Mouse (Mus musculus): ENCODE measurements around the gene Ube2cbp.
A peak's percentile ranks its signal among the peaks of the same experiment; 100 is the strongest.

The Ube2cbp gene

DNA sequence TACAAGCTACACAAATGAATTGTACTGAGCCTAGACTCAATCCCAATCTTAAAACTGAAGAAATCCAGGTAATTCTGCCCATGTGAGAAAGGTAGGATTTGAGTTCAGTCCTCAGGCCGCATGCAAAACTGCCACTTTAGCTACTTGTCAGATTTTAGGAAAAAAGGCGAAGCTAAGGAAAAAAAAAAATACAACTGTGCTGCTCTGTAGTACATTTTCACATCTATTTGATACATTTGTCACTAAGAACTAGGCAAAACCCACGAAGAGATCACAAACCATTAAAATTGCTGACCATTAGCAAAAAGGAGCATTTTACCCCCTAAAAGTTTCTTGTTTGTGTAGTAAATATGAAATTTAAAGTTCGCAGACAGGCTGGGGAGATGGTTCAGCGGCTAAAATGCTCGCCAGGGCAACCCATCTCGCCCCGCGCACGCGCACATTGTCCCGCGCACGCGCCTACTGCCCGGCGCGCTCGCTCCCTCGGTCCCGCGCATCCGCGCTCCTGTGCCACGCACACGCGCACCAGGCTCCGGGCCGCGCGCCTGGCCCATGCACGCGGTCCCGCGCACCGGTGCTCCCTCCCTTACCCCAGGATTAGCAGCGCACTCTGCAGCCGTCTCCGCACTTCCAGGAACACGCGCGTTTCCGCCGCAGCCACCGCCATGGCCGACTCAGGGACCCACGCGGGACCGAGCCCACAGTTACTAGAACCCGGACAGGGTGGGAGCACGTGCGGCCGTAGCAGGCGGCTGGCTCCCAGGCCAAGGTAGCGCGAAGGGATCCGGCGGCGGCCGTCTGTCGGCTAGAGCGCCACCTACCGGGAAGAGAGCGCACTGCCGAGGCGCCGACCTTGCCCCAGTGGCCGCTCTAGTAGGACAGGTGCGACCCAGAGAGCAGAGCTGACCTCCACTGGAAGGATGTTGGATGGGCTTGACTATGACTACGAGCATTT lies at the start of gene Ube2cbp:
TSS of gene Ube2cbp (minus strand) at position 800 of the 955 bp plus-strand sequence.
- DNase-seq = peak; percentile 81 to 98

GRCm38 (mm10) chr9:86514390-86514789 lies 49.6 kb upstream of the Ube2cbp start:
- no peak for DNase-seq

- no peak for DNase-seq
These were observed 49.0 kb upstream of the Ube2cbp start for GRCm38 (mm10) chr9:86513733-86514132.

DNA sequence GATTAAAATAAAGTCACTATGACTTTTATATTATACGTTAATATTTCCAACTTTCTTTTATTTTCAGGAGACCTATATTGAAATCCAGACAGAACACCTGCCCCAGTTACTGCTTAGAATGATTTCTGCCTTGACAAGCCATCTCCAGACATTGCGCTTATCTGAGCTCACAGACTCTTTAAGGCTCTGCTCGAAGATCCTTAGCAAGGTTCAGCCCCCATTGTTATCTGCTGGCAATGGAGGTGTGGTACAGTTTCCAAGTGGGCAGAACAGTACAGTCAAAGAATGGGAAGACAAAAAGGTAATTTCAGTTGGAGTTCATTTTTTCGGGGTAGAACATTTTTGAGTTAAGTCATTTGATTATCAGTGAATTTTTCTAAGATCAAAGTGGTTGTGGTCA lies 42.7 kb upstream of the Ube2cbp start:
- DNase-seq = no peak

GRCm38 (mm10) chr9:86499083-86499482 lies 34.3 kb upstream of the Ube2cbp start:
- no peak for DNase-seq

- no peak for DNase-seq
These were observed 31.5 kb upstream of the Ube2cbp start for GRCm38 (mm10) chr9:86496261-86496660.

GRCm38 (mm10) chr9:86491740-86492139 lies 27.0 kb upstream of the Ube2cbp start:
- DNase-seq = peak in 1 of 2 experiments; percentile 16

DNA sequence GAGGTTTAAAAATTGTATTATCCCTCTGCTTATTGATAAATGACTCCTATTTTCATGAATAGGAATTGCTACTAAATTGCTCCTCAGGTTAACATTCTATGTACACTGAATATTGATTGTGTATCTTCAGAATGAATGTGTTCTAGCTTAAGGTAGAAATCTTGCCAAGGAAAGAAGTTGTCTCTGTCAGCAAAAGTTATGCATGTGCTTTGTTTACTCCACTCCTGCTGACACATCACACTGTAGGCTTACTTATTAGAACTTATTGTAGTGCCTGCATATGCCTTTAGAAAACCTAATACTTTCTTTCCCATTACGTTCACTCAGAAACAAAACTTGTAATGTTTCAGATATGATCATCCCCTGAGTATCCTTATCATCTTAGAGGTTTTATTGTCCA lies 17.5 kb upstream of the Ube2cbp start:
- DNase-seq = no peak

- no peak for DNase-seq
These were observed 13.8 kb upstream of the Ube2cbp start for GRCm38 (mm10) chr9:86478414-86479093.

- DNase-seq = no peak
These were observed 12.0 kb upstream of the Ube2cbp start for GRCm38 (mm10) chr9:86476763-86477162.

DNA sequence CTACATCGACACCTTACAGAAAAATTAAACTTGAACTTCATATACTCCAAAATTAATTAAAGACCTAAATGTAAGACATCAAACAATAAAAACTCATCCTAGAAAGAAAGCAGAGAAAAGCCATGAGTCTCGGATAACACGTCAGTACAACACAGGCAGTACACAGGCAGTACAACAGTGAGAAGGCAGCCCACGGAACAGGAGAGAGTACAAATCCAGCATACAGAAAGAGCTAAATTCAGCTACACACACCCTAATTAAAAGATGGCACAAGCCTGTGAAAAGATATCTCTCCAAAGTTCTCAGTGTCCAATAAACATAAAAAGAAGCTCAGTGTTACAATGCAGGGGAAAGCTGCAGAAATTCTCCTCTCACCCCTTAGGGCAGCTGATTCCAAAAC lies 11.2 kb upstream of the Ube2cbp start:
- DNase-seq = no peak

- DNase-seq = peak; percentile 91 to 97
These were observed 2.5 kb upstream of the Ube2cbp start, which contains the start of gene Dop1a for GRCm38 (mm10) chr9:86466990-86467870. Gene Dop1a, plus strand, starts transcription at chr9:86467154.

DNA sequence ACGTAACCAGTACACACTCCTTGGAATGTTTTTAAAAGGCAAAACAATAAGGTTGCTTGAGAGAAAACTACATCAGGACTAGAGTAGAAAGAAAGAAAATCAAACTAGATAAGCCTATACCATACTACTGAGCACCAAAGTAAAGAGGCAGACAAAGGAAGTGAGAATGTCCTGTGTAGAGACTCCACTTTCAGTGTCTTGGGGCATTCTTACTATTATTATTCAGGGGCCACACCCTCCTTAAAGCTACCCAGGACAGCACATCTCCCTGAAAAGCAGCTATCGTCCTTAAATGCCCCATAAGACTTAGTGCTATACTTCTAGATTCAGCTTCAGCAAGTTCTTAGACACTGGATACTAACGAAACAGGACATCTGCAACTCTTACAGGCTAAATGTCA lies 11.1 kb downstream of the Ube2cbp start:
- no peak for DNase-seq

GRCm38 (mm10) chr9:86451617-86452016 lies 13.1 kb downstream of the Ube2cbp start:
- peak; percentile 64 to 68 for DNase-seq

GRCm38 (mm10) chr9:86451094-86451493 lies 13.7 kb downstream of the Ube2cbp start:
- no peak for DNase-seq

- peak; percentile 86 to 92 for DNase-seq
These were observed 15.2 kb downstream of the Ube2cbp start for GRCm38 (mm10) chr9:86449581-86449980.

GRCm38 (mm10) chr9:86447431-86447830 lies 17.3 kb downstream of the Ube2cbp start:
- no peak for DNase-seq

DNA sequence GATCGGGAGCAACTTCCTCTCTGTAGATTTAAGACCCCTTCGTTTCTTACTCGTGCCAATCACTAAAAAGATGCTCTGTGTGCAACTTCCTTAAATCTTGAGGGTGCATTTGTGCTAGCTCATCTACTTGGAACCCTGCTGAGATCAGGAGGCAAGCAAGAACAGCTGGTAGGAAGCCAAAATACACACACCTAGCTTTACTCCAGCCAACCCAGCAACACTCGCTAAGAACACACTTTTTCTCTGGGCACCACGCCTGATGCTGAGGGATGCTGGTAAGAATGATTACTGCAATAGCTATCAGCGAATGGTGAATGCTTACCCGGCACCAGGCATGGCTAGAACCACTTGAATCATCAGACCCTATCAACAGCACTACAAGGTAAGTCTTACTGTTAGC lies 17.9 kb downstream of the Ube2cbp start:
- no peak for DNase-seq

DNA sequence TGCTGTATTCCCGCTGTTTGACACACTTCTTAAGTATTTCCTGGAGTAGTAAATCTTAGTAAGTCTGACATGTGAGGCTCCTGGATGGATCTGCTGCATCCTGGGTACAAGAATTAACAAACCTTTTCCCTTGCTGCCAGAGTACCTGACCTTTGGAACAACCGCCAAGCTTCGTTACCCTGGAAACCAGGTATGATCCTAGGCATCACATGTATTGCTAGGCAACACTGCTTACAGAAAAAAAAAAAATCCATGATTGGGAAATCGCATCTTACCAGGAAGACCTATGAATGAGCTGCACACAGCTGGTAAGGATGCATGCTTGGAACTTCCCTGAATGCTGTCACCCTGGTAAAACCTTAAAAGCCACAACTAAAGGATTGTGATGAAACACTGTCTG lies 22.5 kb downstream of the Ube2cbp start:
- no peak for DNase-seq

GRCm38 (mm10) chr9:86438337-86439009 lies 26.3 kb downstream of the Ube2cbp start:
- no peak for DNase-seq

DNA sequence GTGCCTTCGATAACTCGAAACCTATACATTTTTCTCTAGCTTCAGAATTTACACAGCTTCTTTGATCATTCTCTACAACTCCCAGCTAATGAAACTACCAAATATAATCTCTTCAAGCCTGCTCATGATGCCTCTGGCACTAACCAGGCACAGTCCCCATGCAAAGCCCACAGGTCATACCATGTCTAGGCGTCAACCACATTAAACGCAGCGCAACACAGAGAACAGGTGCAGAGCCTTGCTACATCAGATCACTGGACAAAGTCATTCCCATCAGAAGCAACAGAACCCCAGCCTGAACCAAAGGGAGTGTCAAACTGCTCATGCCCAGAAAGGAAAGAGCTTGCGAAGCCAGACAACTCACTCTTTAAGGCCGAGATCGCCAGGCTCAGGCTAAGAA lies 28.1 kb downstream of the Ube2cbp start:
- DNase-seq = no peak

- DNase-seq = no peak
These were observed 29.2 kb downstream of the Ube2cbp start for GRCm38 (mm10) chr9:86435510-86435909.
